Mouse (Mus musculus) small intestine, adult 2 months (tissue): ENCODE data around the gene Mgat4e. TPM values are rescaled to one million over a fixed set of nuclear protein-coding genes. Genes with fewer than 3 reads are reported as not detected.

Experiments
- H3K27ac ChIP-seq: fragments of 200-500 bp; 2 replicates; pipeline ENCODE4 v1.5.1; 2012; ENCODE audit warnings: low read depth, low read length, control low read depth, inconsistent platforms; ENCODE audit not compliant: insufficient read depth
- H3K27me3 ChIP-seq: fragments of 200-500 bp; 2 replicates; pipeline ENCODE4 v1.6.1; 2012; ENCODE audit warnings: mild to moderate bottlenecking, moderate library complexity, low read length, inconsistent platforms; ENCODE audit not compliant: control insufficient read depth, insufficient read depth
- H3K36me3 ChIP-seq: fragments of 200-500 bp; 2 replicates; pipeline ENCODE4 v1.6.1; 2012; ENCODE audit warnings: mild to moderate bottlenecking, low read length, control low read depth, inconsistent platforms; ENCODE audit not compliant: control insufficient read depth, insufficient read depth
- H3K4me1 ChIP-seq: fragments of 200-500 bp; 2 replicates; pipeline ENCODE4 v1.6.1; 2012; ENCODE audit warnings: low read length, inconsistent platforms, mixed read lengths; ENCODE audit not compliant: control insufficient read depth, insufficient read depth, insufficient read length
- H3K4me3 ChIP-seq: fragments of 200-500 bp; 2 replicates; pipeline ENCODE4 v1.5.1; 2012; ENCODE audit warnings: low read depth, mild to moderate bottlenecking, control low read depth, inconsistent platforms, low read length, moderate library complexity
- CTCF ChIP-seq: fragments of 200-500 bp; IDR thresholded peaks from 2 replicates; pipeline ENCODE4 v1.5.1; 2012; ENCODE audit warnings: low read depth, mild to moderate bottlenecking, control low read depth, inconsistent platforms, low read length, moderate library complexity, mixed read lengths; ENCODE audit not compliant: insufficient replicate concordance, insufficient read length; ENCODE audit errors: extremely low read depth
- POLR2A ChIP-seq: fragments of 200-500 bp; IDR thresholded peaks from 2 replicates; pipeline ENCODE4 v1.6.1; 2012; ENCODE audit warnings: low read depth, mild to moderate bottlenecking, control low read depth, inconsistent platforms, low read length, moderate library complexity
- WGBS: fragments of 180-500 bp; shearing (Covaris S2); methylation state at CpG from one replicate; pipeline ENCODE4 v1.1.7; 2018; 5-methylcytosine and 5-hydroxymethylcytosine counted together
- polyA plus RNA-seq: library from polyadenylated mRNA; depleted of rRNA; stranded (reverse); fragments of >200 nt; gene quantifications from 2 replicates; pipeline ENCODE4 v1.2.3, GENCODE M21; 2012

Mgat4e gene
- polyA plus RNA-seq, 1 experiment: not detected

DNA sequence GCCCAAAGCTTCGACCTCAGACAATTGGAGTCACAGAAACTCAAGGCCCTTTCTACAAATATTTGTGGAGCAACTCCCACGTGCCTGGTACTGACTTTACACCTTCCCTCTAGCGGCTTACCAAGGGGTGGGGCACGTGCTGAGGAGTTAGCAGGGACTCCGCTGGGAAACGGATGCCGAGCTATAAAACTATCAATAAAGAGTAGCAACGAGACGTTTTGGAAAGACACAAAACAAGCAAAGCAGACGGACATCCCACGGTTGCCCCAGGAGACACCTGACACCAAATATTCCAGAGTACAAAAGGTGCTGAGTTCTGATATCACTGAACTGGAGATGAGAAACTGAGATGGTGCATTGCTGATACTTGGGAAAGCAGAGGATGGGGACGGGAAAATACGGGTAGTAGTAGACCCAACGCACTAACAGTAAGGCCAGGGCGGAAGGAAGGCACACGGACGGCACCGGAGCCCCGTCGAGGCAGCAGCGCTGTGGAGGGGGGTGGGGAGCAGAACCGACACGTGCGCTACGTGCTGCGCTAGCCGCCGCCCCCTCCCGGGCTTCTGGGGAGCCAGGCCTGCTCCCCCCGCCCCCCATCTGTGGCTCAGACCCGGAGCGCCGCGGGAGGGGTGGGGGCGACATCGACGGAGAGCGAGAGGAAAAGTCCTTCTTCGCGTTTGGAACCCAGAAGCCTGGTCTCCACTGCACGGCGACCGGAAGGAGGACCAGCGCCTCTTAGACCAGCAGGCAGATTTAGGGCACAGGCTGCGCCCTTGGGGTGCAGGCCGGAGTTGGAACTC lies 6.6 kb upstream of the Mgat4e start:
- no peak for TF ChIP-seq POLR2A
- H3K27me3 ChIP-seq: no peaks in the 10 kb centered on the region
- H3K27ac ChIP-seq: no peak overlapping the region
- peaks cover 12% of the 10 kb centered on the region; the same call in 1 of the 2 replicates for H3K4me1 ChIP-seq
- H3K36me3 ChIP-seq: no peaks in the 10 kb centered on the region
- H3K4me3 ChIP-seq: peak overlapping the region; percentile 90
- WGBS: under 1% methylated on average over 46 of the region's 46 CpGs

DNA sequence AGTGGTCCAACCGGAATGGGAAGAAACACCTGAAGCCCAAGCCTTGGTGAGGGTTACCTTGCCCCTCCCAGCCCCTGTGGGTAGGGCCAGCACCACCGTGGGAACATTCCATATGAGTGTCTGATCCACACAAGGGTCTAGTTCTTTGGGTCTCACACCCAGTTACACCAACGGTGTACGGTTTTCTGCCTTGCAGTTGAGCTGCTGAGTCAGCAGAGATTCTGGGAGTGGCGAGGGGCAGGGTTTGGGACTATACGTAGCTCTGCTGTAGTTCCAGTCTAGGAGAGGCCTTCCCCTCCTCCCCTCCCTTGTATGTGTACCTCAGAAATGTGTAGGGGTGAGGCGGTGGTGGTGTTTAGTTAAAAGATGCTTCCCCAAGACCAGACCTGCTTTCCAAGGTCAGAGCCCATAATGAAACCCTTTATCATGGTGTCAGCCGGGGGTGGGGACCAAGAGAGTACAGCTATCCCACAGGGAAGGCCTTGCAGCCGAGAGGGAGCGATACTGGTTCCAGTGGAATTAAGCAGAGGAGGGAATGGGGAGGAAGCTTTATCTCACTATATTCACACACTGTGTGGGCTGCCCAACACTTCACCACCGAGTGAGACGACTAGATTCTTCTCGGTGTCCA lies 5.9 kb upstream of the Mgat4e start:
- 0 out of 2 replicates have a peak overlapping the region, but pooled peaks have one; percentile 90 for H3K4me3 ChIP-seq
- 26% methylated on average over 13 of the region's 13 CpGs for WGBS

GRCm38 (mm10) chr1:134552396-134552795 lies 2.9 kb upstream of the Mgat4e start:
- no peak for TF ChIP-seq CTCF
- no peak for TF ChIP-seq POLR2A
- Histone ChIP-seq H3K27ac (no peak overlapping the region), H3K4me3 (no peak overlapping the region), H3K36me3 (no peaks in the 10 kb centered on the region), H3K4me1 (peaks cover 12% of the 10 kb centered on the region; the same call in 1 of the 2 replicates), H3K27me3 (no peaks in the 10 kb centered on the region)
- 75% methylated on average over 3 of the region's 3 CpGs for WGBS

More for the DNA sequence above, 5.9 kb upstream of the Mgat4e start:
- TF ChIP-seq CTCF: no peak
- no peak for TF ChIP-seq POLR2A
- Histone ChIP-seq H3K27me3 (no peaks in the 10 kb centered on the region), H3K27ac (no peak overlapping the region), H3K4me1 (peaks cover 12% of the 10 kb centered on the region; the same call in 1 of the 2 replicates), H3K36me3 (no peaks in the 10 kb centered on the region)

GRCm38 (mm10) chr1:134551869-134552268 lies 2.4 kb upstream of the Mgat4e start:
- WGBS: 80% methylated on average over 3 of the region's 3 CpGs
- Histone ChIP-seq H3K4me3 (no peak overlapping the region), H3K4me1 (peaks cover 12% of the 10 kb centered on the region; the same call in 1 of the 2 replicates), H3K27me3 (no peaks in the 10 kb centered on the region), H3K36me3 (no peaks in the 10 kb centered on the region), H3K27ac (no peak overlapping the region)
- no peak for TF ChIP-seq POLR2A
- TF ChIP-seq CTCF: no peak

- H3K4me3 ChIP-seq: no peak overlapping the region
- WGBS: 75% methylated on average over 4 of the region's 4 CpGs
- no peaks in the 10 kb centered on the region for H3K27me3 ChIP-seq
- TF ChIP-seq POLR2A: no peak
- TF ChIP-seq CTCF: no peak
- H3K4me1 ChIP-seq: no peaks in the 10 kb centered on the region
- no peak overlapping the region for H3K27ac ChIP-seq
- H3K36me3 ChIP-seq: no peaks in the 10 kb centered on the region
Observed at GRCm38 (mm10) chr1:134548231-134548630, 1.3 kb downstream of the Mgat4e start.

- 96% methylated on average over 10 of the region's 10 CpGs for WGBS
- Histone ChIP-seq H3K4me3 (no peak overlapping the region), H3K27me3 (no peaks in the 10 kb centered on the region), H3K4me1 (peaks cover 9% of the 10 kb centered on the region), H3K36me3 (no peaks in the 10 kb centered on the region), H3K27ac (no peak overlapping the region)
- TF ChIP-seq CTCF (no peak), POLR2A (no peak)
Observed at GRCm38 (mm10) chr1:134540610-134541009, 8.9 kb downstream of the Mgat4e start.

GRCm38 (mm10) chr1:134535513-134535912 lies 14.0 kb downstream of the Mgat4e start:
- WGBS: 70% methylated on average over 3 of the region's 3 CpGs
- peaks cover 10% of the 10 kb centered on the region for H3K4me1 ChIP-seq
- no peaks in the 10 kb centered on the region for H3K27me3 ChIP-seq
- H3K36me3 ChIP-seq: no peaks in the 10 kb centered on the region
- H3K4me3 ChIP-seq: no peak overlapping the region
- H3K27ac ChIP-seq: no peak overlapping the region
- TF ChIP-seq POLR2A (no peak), CTCF (no peak)
